Mouse (Mus musculus) heart, postnatal 0 days (tissue): Measurements from ENCODE around the gene Chad. TPM values are rescaled to one million over a fixed set of nuclear protein-coding genes. Genes with fewer than 3 reads are reported as not detected.

Source experiments
- ATAC-seq: fragments of 200-750 bp; cut with Nextera tagmentation; 2 replicates; pipeline ENCODE4 v1.8.0; 2017; ENCODE audit warnings: low read depth, moderate number of reproducible peaks, moderate library complexity; ENCODE audit not compliant: insufficient read depth
- DNase-seq: peaks from one replicate; pipeline ENCODE4 v3.0.0-alpha.2; 2016; ENCODE audit warnings: low spot score
- H3K27ac ChIP-seq: fragments of 300-500 bp; sonication (generic); 2 replicates; pipeline ENCODE4 v1.5.1; 2014; ENCODE audit warnings: low read depth, mild to moderate bottlenecking
- H3K27me3 ChIP-seq: fragments of 300-500 bp; sonication (generic); 2 replicates; pipeline ENCODE4 v1.6.1; 2014; ENCODE audit warnings: low read length, mixed read lengths; ENCODE audit not compliant: control insufficient read depth, insufficient read depth
- H3K36me3 ChIP-seq: fragments of 300-500 bp; sonication (generic); replicated peaks from 2 replicates; pipeline ENCODE4 v1.6.1; 2014; ENCODE audit warnings: low read length, mixed read lengths; ENCODE audit not compliant: control insufficient read depth, insufficient read depth
- H3K4me1 ChIP-seq: fragments of 300-500 bp; sonication (generic); 2 replicates; pipeline ENCODE4 v1.6.1; 2014; ENCODE audit warnings: antibody characterized with exemption; ENCODE audit not compliant: control insufficient read depth, insufficient read depth
- H3K4me2 ChIP-seq: fragments of 300-500 bp; sonication (generic); 2 replicates; pipeline ENCODE4 v1.6.1; 2014; ENCODE audit warnings: low read depth, mild to moderate bottlenecking, low read length, moderate library complexity
- H3K4me3 ChIP-seq: fragments of 300-500 bp; sonication (generic); 2 replicates; pipeline ENCODE4 v1.5.1; 2014; ENCODE audit warnings: low read depth, low read length
- H3K9ac ChIP-seq: fragments of 300-500 bp; sonication (generic); replicated peaks from 2 replicates; pipeline ENCODE4 v1.6.1; 2014; ENCODE audit warnings: low read depth, low read length, mixed read lengths
- H3K9me3 ChIP-seq: fragments of 300-500 bp; sonication (generic); replicated peaks from 2 replicates; pipeline ENCODE4 v1.6.1; 2016; ENCODE audit warnings: low read length; ENCODE audit not compliant: control insufficient read depth
- CTCF ChIP-seq: IDR thresholded peaks from 2 replicates; pipeline ENCODE4 v1.5.1; 2016; ENCODE audit warnings: antibody characterized with exemption, control low read depth, low read depth
- EP300 ChIP-seq: IDR thresholded peaks from 2 replicates; pipeline ENCODE4 v1.6.1; 2016; ENCODE audit warnings: antibody characterized with exemption, low read depth
- WGBS: fragments of 180-500 bp; shearing (Covaris S2); extraction: QIAGEN DNeasy Blood & Tissue Kit; methylation state at CpG from one replicate; pipeline ENCODE4 v1.1.7; 2014; 5-methylcytosine and 5-hydroxymethylcytosine counted together
- polyA plus RNA-seq: library from polyadenylated mRNA; unstranded; fragments of >200 nt; fragmentation: Nextera tagmentation; extraction: Ambion mirVana; gene quantifications from 2 replicates; pipeline ENCODE4 v1.2.1, GENCODE M21; 2015
- total RNA-seq: library from RNA; depleted of rRNA; stranded (reverse); fragments of >200 nt; gene quantifications from 2 replicates; pipeline ENCODE4 v1.2.3, GENCODE M21; 2014; ENCODE audit warnings: low replicate concordance

Gene Chad
- total and polyA plus RNA-seq, 2 experiments from 2014 or later = 0.36 TPM; not detected in 1

DNA sequence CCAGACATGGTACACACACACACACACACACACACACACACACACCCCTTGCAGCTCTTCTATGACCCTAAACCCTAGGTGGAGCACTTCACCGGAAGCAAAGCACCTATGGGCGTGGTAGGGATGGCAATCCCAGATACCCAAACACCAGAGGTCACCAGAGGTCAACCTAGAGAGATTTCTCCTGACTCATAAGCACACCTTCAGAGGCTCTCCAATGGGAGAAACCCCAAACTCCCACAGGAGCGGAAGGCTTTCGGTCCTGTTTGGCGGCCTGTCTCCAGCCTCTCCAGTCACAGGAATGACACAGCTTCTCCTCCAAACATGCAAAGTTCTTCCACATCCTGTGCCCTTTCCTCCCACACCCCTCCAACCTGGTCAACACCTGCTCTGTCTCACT is 18.5 kb upstream of the Chad start:
- H3K4me2 ChIP-seq = no peak overlapping the region
- H3K36me3 ChIP-seq = peaks cover 12% of the 10 kb centered on the region; the same call in 1 of the 2 replicates
- 97% methylated on average over 5 of the region's 5 CpGs for WGBS
- TF ChIP-seq EP300 (no peak), CTCF (no peak)
- no peaks in the 10 kb centered on the region for H3K27me3 ChIP-seq
- H3K9ac ChIP-seq = no peak overlapping the region
- ATAC-seq (no peak), DNase-seq (no peak)
- no peak overlapping the region for H3K4me3 ChIP-seq
- peaks cover 10% of the 10 kb centered on the region for H3K4me1 ChIP-seq
- H3K27ac ChIP-seq = no peak overlapping the region
- no peaks in the 10 kb centered on the region for H3K9me3 ChIP-seq

DNA sequence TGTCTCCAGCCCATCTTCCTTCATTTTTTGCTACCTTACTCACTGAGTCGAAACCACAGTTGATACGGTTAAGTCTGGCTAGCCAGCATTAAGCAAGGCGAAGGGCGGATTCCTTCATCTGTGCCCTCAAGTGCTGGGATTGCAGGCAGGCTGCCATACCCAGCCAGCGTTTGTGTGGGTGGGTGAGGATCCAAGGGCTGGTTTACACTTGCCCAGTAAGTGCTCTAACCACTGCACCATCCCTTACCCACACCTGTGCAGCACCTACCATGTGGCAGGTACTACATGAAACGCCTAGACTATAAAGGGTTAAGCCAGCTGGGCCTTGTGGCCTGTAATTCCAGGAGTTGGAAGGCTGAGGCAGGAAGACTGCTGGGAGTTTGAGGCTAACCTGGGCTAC is 17.6 kb upstream of the Chad start:
- peaks cover 10% of the 10 kb centered on the region for H3K4me1 ChIP-seq
- no peaks in the 10 kb centered on the region for H3K9me3 ChIP-seq
- no peak overlapping the region for H3K4me3 ChIP-seq
- no peaks in the 10 kb centered on the region for H3K27me3 ChIP-seq
- 97% methylated on average over 6 of the region's 6 CpGs for WGBS
- H3K9ac ChIP-seq = no peak overlapping the region
- no peak overlapping the region for H3K4me2 ChIP-seq
- H3K36me3 ChIP-seq = peaks cover 7% of the 10 kb centered on the region; the same call in 1 of the 2 replicates
- ATAC-seq = no peak
- DNase-seq = no peak
- TF ChIP-seq EP300 (no peak), CTCF (no peak)
- H3K27ac ChIP-seq = no peak overlapping the region

DNA sequence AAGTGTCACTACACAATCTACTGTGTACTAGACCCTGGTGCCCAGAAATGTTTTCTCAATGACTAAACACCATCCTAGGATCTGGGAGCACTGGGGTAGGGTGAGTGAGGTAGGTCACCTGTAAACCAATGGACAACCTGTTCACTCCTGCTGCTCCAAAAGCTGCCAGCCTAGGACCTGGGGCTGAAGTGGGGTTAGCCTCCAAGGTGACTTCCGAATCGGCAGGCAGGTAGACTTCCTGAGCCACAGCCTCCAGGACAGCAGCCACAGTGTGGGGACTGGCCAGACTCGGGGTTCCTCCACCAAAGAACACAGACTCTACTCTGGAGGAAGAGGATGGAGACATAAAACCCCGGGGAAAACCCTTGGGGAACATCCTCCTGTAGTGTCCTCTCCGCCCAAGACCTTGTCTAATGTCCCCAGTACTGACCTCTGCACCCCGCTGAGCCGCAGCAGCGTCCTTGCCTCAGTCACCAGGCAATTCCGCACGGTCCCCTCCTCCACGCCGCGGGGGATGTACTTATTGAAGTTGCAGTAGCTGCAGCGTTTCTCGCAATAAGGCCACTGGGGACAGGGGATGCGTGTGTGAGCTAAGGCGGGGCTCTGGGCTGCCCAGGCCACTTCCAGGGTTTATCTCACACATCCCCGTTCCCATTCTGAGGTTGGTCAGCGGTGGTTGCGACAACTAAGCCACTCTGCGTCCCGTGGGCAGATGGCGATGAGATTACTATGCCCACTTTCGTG is 16.6 kb upstream of the Chad start:
- TF ChIP-seq EP300 (no peak; the same call in 1 of the 2 replicates), CTCF (no peak)
- peak overlapping the region; percentile 99 for H3K4me2 ChIP-seq
- DNase-seq = peak; percentile 43

DNA sequence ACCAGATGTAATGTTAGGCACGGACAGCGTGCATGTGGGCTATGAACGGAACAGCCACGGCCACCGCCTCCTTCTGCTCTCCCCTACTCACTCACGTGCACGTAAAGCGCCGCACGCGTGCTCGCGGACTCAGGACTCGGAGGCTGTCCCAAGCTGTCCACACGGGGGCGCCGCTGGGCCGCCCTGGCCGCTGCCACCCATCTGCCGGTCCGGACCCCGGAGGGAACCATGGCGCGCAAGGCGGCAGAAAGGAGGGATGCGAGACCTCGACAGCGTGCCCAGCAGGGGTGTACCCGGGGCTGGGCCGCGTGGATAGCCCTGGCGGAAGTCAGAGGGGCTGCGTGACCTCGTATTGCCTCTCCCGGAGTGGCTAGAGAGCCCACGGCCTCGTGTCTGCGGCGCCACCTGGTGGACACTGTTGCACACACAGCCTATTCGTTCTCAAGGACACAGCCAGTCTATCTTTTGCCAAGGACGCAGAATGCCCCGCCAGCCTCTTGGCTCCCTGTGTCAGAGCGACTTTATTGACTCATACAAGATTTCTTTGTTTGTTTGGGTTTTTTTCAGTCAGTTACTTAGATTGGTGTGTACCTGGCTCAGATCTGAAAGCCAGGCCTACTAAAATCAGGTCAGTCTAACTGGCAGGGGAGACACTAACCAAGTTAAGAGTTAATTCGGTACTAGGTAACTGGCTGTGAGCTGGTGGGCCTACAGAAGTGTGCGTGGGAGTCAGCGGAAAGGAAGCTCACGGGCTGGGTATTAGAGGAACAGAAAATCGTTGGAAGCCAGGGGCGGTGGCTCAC is 15.8 kb upstream of the Chad start, which contains the start of gene Rsad1:
Gene Rsad1 (minus strand): TSS at position 368 of the 803 bp plus-strand sequence.
- ATAC-seq (peak; percentile 90), DNase-seq (peak; percentile 92)
- WGBS = 3% methylated on average over 47 of the region's 49 CpGs
- H3K4me3 ChIP-seq = peak within 1 kb of the TSS; percentile 68
- TF ChIP-seq CTCF (peak; percentile 77), EP300 (0 out of 2 replicates have a peak, but pooled peaks have one; percentile 58)
- peaks cover 10% of the 10 kb centered on the region for H3K4me1 ChIP-seq
- H3K27me3 ChIP-seq = no peaks in the 10 kb centered on the region
- no peaks in the 10 kb centered on the region for H3K9me3 ChIP-seq
- no peaks in the 10 kb centered on the region for H3K36me3 ChIP-seq
- H3K9ac ChIP-seq = peak within 1 kb of the TSS; percentile 75
- H3K27ac ChIP-seq = peak within 1 kb of the TSS; percentile 93
- peak within 1 kb of the TSS; percentile 99 for H3K4me2 ChIP-seq

More for the DNA sequence above, 16.6 kb upstream of the Chad start:
- Histone ChIP-seq H3K36me3 (no peaks in the 10 kb centered on the region), H3K4me3 (peak overlapping the region; percentile 68), H3K27me3 (no peaks in the 10 kb centered on the region), H3K9me3 (no peaks in the 10 kb centered on the region), H3K9ac (peak overlapping the region; percentile 75), H3K4me1 (peaks cover 10% of the 10 kb centered on the region), H3K27ac (peak overlapping the region; percentile 93)
- WGBS = 8% methylated on average over 24 of the region's 24 CpGs
- ATAC-seq = peak; percentile 16

DNA sequence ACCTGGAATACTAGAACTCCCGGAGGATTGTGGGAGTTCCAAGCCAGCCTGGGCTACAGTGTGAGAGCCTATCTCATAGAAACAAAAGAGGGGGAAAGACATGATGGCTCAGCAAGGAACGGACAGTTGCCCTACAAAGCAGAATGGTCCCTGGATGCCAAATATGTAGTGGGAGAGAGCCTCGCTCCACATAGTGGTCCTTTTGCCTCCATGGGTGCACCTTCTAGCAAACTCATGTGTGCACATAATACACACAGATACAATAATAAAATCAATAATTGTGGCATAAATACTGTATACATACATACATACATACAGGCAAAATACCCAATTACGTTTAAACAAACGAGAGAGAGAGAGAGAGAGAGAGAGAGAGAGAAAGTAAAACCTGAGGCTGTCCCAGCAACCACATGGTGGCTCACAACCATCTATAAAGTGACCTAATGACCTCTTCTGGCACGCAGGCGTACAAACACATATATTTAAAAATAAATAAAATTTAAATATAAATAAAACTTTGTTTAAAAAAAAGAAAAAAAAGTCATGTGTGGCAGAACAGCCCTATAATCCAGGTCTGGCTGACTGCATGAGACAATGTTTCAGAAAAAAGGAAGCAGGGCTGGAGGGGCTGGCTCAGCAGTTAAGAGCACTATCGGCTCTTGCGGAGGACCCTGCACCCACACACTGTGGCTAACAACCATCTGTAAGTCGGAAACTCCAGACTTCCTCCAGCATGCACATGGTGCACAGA is 15.0 kb upstream of the Chad start:
- Histone ChIP-seq H3K27me3 (no peaks in the 10 kb centered on the region), H3K9me3 (no peaks in the 10 kb centered on the region), H3K36me3 (no peaks in the 10 kb centered on the region), H3K4me2 (0 out of 2 replicates have a peak overlapping the region, but pooled peaks have one; percentile 99), H3K4me1 (peaks cover 10% of the 10 kb centered on the region), H3K9ac (peak overlapping the region; percentile 75; the same call in 1 of the 2 replicates), H3K4me3 (no peak overlapping the region), H3K27ac (peak overlapping the region; percentile 93)
- 65% methylated on average over 10 of the region's 10 CpGs for WGBS
- TF ChIP-seq CTCF (no peak), EP300 (no peak)
- ATAC-seq = no peak
- DNase-seq = no peak
